Mouse (Mus musculus): ENCODE data around the gene Fbp1. TPM values are rescaled to one million over a fixed set of nuclear protein-coding genes. Genes with fewer than 3 reads are reported as not detected.
"Not testable (repeated sequence)": the region's sequence is repeated elsewhere in the genome, so short reads cannot be mapped to it uniquely, and the experiment has no call there.

Fbp1 gene
- polyA plus RNA-seq, 1 experiment from 2014 or later = 3.5 TPM

- Histone ChIP-seq H3K27ac (replicated peaks) (no peak overlapping the region), H3K27me3 (no peaks in the 10 kb centered on the region)
- ATAC-seq (ENCODE audit: insufficient number of reproducible peaks, low FRiP score, low TSS enrichment, low read depth) = no peak
Observed at GRCm38 (mm10) chr13:62863771-62864170, 24.3 kb downstream of the Fbp1 start.

GRCm38 (mm10) chr13:62862875-62863274 is 25.2 kb downstream of the Fbp1 start:
- H3K36me3 ChIP-seq = no peaks in the 10 kb centered on the region
- 89% methylated on average over 3 of the region's 3 CpGs for WGBS
- no peaks in the 10 kb centered on the region for H3K27me3 ChIP-seq
- H3K4me1 ChIP-seq = peaks cover 30% of the 10 kb centered on the region
- no peak overlapping the region for H3K4me3 ChIP-seq (replicated peaks)
- H3K9me3 ChIP-seq (replicated peaks) = no peaks in the 10 kb centered on the region
- ATAC-seq (ENCODE audit: insufficient number of reproducible peaks, low FRiP score, low TSS enrichment, low read depth) = no peak
- no peak overlapping the region for H3K27ac ChIP-seq (replicated peaks)
- H3K9ac ChIP-seq = no peak overlapping the region
- no peak overlapping the region for H3K4me2 ChIP-seq (replicated peaks)

More at GRCm38 (mm10) chr13:62863771-62864170, 24.3 kb downstream of the Fbp1 start:
- 69% methylated on average over 6 of the region's 6 CpGs for WGBS
- H3K9ac ChIP-seq = no peak overlapping the region
- no peaks in the 10 kb centered on the region for H3K36me3 ChIP-seq
- H3K4me1 ChIP-seq = peaks cover 30% of the 10 kb centered on the region
- H3K9me3 ChIP-seq (replicated peaks) = no peaks in the 10 kb centered on the region
- no peak overlapping the region for H3K4me3 ChIP-seq (replicated peaks)
- H3K4me2 ChIP-seq (replicated peaks) = no peak overlapping the region

GRCm38 (mm10) chr13:62860068-62860467 is 28.0 kb downstream of the Fbp1 start:
- H3K9ac ChIP-seq = no peak overlapping the region
- H3K4me3 ChIP-seq (replicated peaks) = no peak overlapping the region
- no peak overlapping the region for H3K27ac ChIP-seq (replicated peaks)
- no peaks in the 10 kb centered on the region for H3K9me3 ChIP-seq (replicated peaks)
- 89% methylated on average over 4 of the region's 4 CpGs for WGBS
- no peaks in the 10 kb centered on the region for H3K36me3 ChIP-seq
- H3K4me2 ChIP-seq (replicated peaks) = no peak overlapping the region
- no peaks in the 10 kb centered on the region for H3K27me3 ChIP-seq
- no peak for ATAC-seq (ENCODE audit: insufficient number of reproducible peaks, low FRiP score, low TSS enrichment, low read depth)
- peaks cover 13% of the 10 kb centered on the region for H3K4me1 ChIP-seq

GRCm38 (mm10) chr13:62859251-62859650 is 28.8 kb downstream of the Fbp1 start:
- 76% methylated on average over 10 of the region's 10 CpGs for WGBS
- ATAC-seq (ENCODE audit: insufficient number of reproducible peaks, low FRiP score, low TSS enrichment, low read depth) = not testable (repeated sequence)

GRCm38 (mm10) chr13:62857941-62858915 is 29.9 kb downstream of the Fbp1 start, which contains the start of gene Fbp2:
TSS of gene Fbp2 (minus strand) at chr13:62858422.
- Histone ChIP-seq H3K4me3 (replicated peaks) (no peak within 1 kb of the TSS), H3K9me3 (replicated peaks) (no peaks in the 10 kb centered on the region), H3K27ac (replicated peaks) (no peak within 1 kb of the TSS), H3K4me2 (replicated peaks) (no peak within 1 kb of the TSS), H3K4me1 (no peaks in the 10 kb centered on the region), H3K36me3 (no peaks in the 10 kb centered on the region), H3K9ac (no peak within 1 kb of the TSS), H3K27me3 (no peaks in the 10 kb centered on the region)
- 62% methylated on average over 21 of the region's 21 CpGs for WGBS
- no peak for ATAC-seq (ENCODE audit: insufficient number of reproducible peaks, low FRiP score, low TSS enrichment, low read depth)

More at GRCm38 (mm10) chr13:62859251-62859650, 28.8 kb downstream of the Fbp1 start:
- not testable (repeated sequence) for H3K9ac ChIP-seq; H3K4me2 ChIP-seq (replicated peaks); H3K27me3 ChIP-seq; H3K4me1 ChIP-seq; H3K9me3 ChIP-seq (replicated peaks); H3K27ac ChIP-seq (replicated peaks); H3K4me3 ChIP-seq (replicated peaks); H3K36me3 ChIP-seq

GRCm38 (mm10) chr13:62856850-62857249 is 31.2 kb downstream of the Fbp1 start:
- WGBS = 85% methylated on average over 14 of the region's 14 CpGs
- Histone ChIP-seq H3K9me3 (replicated peaks) (no peaks in the 10 kb centered on the region), H3K27me3 (no peaks in the 10 kb centered on the region), H3K36me3 (no peaks in the 10 kb centered on the region), H3K9ac (no peak overlapping the region), H3K4me2 (replicated peaks) (no peak overlapping the region), H3K4me1 (no peaks in the 10 kb centered on the region), H3K4me3 (replicated peaks) (no peak overlapping the region), H3K27ac (replicated peaks) (no peak overlapping the region)
- ATAC-seq (ENCODE audit: insufficient number of reproducible peaks, low FRiP score, low TSS enrichment, low read depth) = no peak

- no peak overlapping the region for H3K27ac ChIP-seq (replicated peaks)
- H3K27me3 ChIP-seq = no peaks in the 10 kb centered on the region
- ATAC-seq (ENCODE audit: insufficient number of reproducible peaks, low FRiP score, low TSS enrichment, low read depth) = peak; percentile 74
- H3K36me3 ChIP-seq = no peaks in the 10 kb centered on the region
- no peak overlapping the region for H3K9ac ChIP-seq
- WGBS = 8% methylated on average over 5 of the region's 5 CpGs
- H3K4me3 ChIP-seq (replicated peaks) = peak overlapping the region; percentile 23
- no peaks in the 10 kb centered on the region for H3K4me1 ChIP-seq
- peak overlapping the region; percentile 51 for H3K4me2 ChIP-seq (replicated peaks)
- no peaks in the 10 kb centered on the region for H3K9me3 ChIP-seq (replicated peaks)
Observed at GRCm38 (mm10) chr13:62856305-62856675, 31.8 kb downstream of the Fbp1 start.

GRCm38 (mm10) chr13:62855396-62856304 is 32.4 kb downstream of the Fbp1 start:
- WGBS = 35% methylated on average over 24 of the region's 25 CpGs
- no peaks in the 10 kb centered on the region for H3K9me3 ChIP-seq (replicated peaks)
- ATAC-seq (ENCODE audit: insufficient number of reproducible peaks, low FRiP score, low TSS enrichment, low read depth) = no peak
- peak overlapping the region; percentile 23 for H3K4me3 ChIP-seq (replicated peaks)
- no peaks in the 10 kb centered on the region for H3K36me3 ChIP-seq
- no peak overlapping the region for H3K27ac ChIP-seq (replicated peaks)
- peak overlapping the region; percentile 51 for H3K4me2 ChIP-seq (replicated peaks)
- H3K27me3 ChIP-seq = no peaks in the 10 kb centered on the region
- no peaks in the 10 kb centered on the region for H3K4me1 ChIP-seq
- H3K9ac ChIP-seq = no peak overlapping the region

- Histone ChIP-seq H3K9ac (no peak overlapping the region), H3K4me1 (no peaks in the 10 kb centered on the region), H3K36me3 (no peaks in the 10 kb centered on the region), H3K9me3 (replicated peaks) (no peaks in the 10 kb centered on the region), H3K4me2 (replicated peaks) (0 out of 2 replicates have a peak overlapping the region, but pooled peaks have one; percentile 8), H3K4me3 (replicated peaks) (no peak overlapping the region), H3K27me3 (no peaks in the 10 kb centered on the region), H3K27ac (replicated peaks) (no peak overlapping the region)
- ATAC-seq (ENCODE audit: insufficient number of reproducible peaks, low FRiP score, low TSS enrichment, low read depth) = no peak
- 11% methylated on average over 15 of the region's 15 CpGs for WGBS
Observed at GRCm38 (mm10) chr13:62854666-62855065, 33.4 kb downstream of the Fbp1 start.

- H3K27me3 ChIP-seq = no peaks in the 10 kb centered on the region
- no peaks in the 10 kb centered on the region for H3K9me3 ChIP-seq (replicated peaks)
- no peak overlapping the region for H3K27ac ChIP-seq (replicated peaks)
- no peak for ATAC-seq (ENCODE audit: insufficient number of reproducible peaks, low FRiP score, low TSS enrichment, low read depth)
- no peaks in the 10 kb centered on the region for H3K4me1 ChIP-seq
- no peak overlapping the region for H3K4me2 ChIP-seq (replicated peaks)
- no peak overlapping the region for H3K4me3 ChIP-seq (replicated peaks)
- H3K9ac ChIP-seq = no peak overlapping the region
- WGBS = 31% methylated on average over 4 of the region's 4 CpGs
- H3K36me3 ChIP-seq = no peaks in the 10 kb centered on the region
Observed at GRCm38 (mm10) chr13:62833341-62833740, 54.7 kb downstream of the Fbp1 start.

- ATAC-seq (ENCODE audit: insufficient number of reproducible peaks, low FRiP score, low TSS enrichment, low read depth) = no peak
- H3K9me3 ChIP-seq (replicated peaks) = no peaks in the 10 kb centered on the region
- no peaks in the 10 kb centered on the region for H3K36me3 ChIP-seq
- no peak overlapping the region for H3K4me2 ChIP-seq (replicated peaks)
- WGBS = 62% methylated on average over 2 of the region's 2 CpGs
- no peak overlapping the region for H3K4me3 ChIP-seq (replicated peaks)
- no peak overlapping the region for H3K27ac ChIP-seq (replicated peaks)
- no peaks in the 10 kb centered on the region for H3K27me3 ChIP-seq
- no peak overlapping the region for H3K9ac ChIP-seq
- H3K4me1 ChIP-seq = no peaks in the 10 kb centered on the region
Observed at GRCm38 (mm10) chr13:62832239-62832638, 55.8 kb downstream of the Fbp1 start.

All from embryonic facial prominence, embryonic 15.5 days (tissue).